Mouse (Mus musculus) liver, embryonic 14.5 days (tissue): ENCODE measurements around the gene Dapk1.

ENCODE experiments used
- CTCF ChIP-seq: IDR thresholded peaks from 2 replicates; pipeline ENCODE4 v1.5.1; 2016; ENCODE audit warnings: antibody characterized with exemption, low read depth, control low read depth
- EP300 ChIP-seq: IDR thresholded peaks from 2 replicates; pipeline ENCODE4 v1.6.1; 2016; ENCODE audit warnings: antibody characterized with exemption, low read depth

GRCm38 (mm10) chr13:60717421-60717820, 115.7 kb downstream of the Dapk1 start:
- no peak for TF ChIP-seq CTCF
- TF ChIP-seq EP300 = no peak
